Mouse (Mus musculus) cerebellum, adult 2 months (tissue): ENCODE measurements at regions not wholly inside any gene's neighbourhood (a gene's known extent, or its start where the extent isn't known, plus 50 kb on each side); places are given as distances from the start of the nearest gene placed in this dataset.

Experiments used
- DNase-seq, 2 experiments: peaks; one replicate each; pipeline ENCODE4 v3.0.0; 2021
- H3K27ac ChIP-seq: fragments of 200-500 bp; 2 replicates; pipeline ENCODE4 v1.5.1; 2012; ENCODE audit warnings: low read length, control low read depth, inconsistent platforms; ENCODE audit not compliant: insufficient read depth
- H3K27me3 ChIP-seq: fragments of 200-500 bp; 2 replicates; pipeline ENCODE4 v1.6.1; 2012; ENCODE audit warnings: inconsistent platforms, mild to moderate bottlenecking, low read length, moderate library complexity; ENCODE audit not compliant: control insufficient read depth, insufficient read depth
- H3K4me1 ChIP-seq: fragments of 200-500 bp; 2 replicates; pipeline ENCODE4 v1.6.1; 2011; ENCODE audit warnings: low read length; ENCODE audit not compliant: control insufficient read depth, insufficient read depth
- H3K4me3 ChIP-seq: fragments of 200-500 bp; replicated peaks from 2 replicates; pipeline ENCODE3; 2011; ENCODE audit warnings: mild to moderate bottlenecking, low read depth, low read length, control low read depth; ENCODE audit not compliant: insufficient read depth
- CTCF ChIP-seq: fragments of 200-500 bp; IDR thresholded peaks from 2 replicates; pipeline ENCODE4 v1.5.1; 2011; ENCODE audit warnings: low read depth, mild to moderate bottlenecking, control low read depth, low read length, moderate library complexity, borderline replicate concordance; ENCODE audit not compliant: insufficient read depth
- POLR2A ChIP-seq: fragments of 200-500 bp; IDR thresholded peaks from 2 replicates; pipeline ENCODE4 v1.6.1; 2011; ENCODE audit warnings: low read length, control low read depth, borderline replicate concordance; ENCODE audit not compliant: insufficient read depth
- WGBS: fragments of 180-500 bp; shearing (Covaris S2); methylation state at CpG from one replicate; pipeline ENCODE4 v1.1.7; 2018; 5-methylcytosine and 5-hydroxymethylcytosine counted together

GRCm38 (mm10) chr8:87173720-87174119, 288.7 kb upstream of the N4bp1 start:
- H3K4me1 ChIP-seq, result no peaks in the 10 kb centered on the region; the same call in 1 of the 2 replicates
- TF ChIP-seq POLR2A (no peak), CTCF (no peak)
- no peak for DNase-seq
- no peak overlapping the region for H3K27ac ChIP-seq
- H3K27me3 ChIP-seq, result no peaks in the 10 kb centered on the region
- no peak overlapping the region for H3K4me3 ChIP-seq

GRCm38 (mm10) chr8:87166771-87167170, 281.7 kb upstream of the N4bp1 start:
- Histone ChIP-seq H3K4me3 (no peak overlapping the region), H3K27ac (no peak overlapping the region), H3K27me3 (no peaks in the 10 kb centered on the region), H3K4me1 (no peaks in the 10 kb centered on the region)
- WGBS, result 27% methylated on average over 1 of the region's 1 CpGs
- no peak for DNase-seq
- no peak for TF ChIP-seq CTCF
- TF ChIP-seq POLR2A, result no peak

GRCm38 (mm10) chr8:87160416-87160815, 275.4 kb upstream of the N4bp1 start:
- WGBS, result 87% methylated on average over 2 of the region's 2 CpGs
- Histone ChIP-seq H3K27me3 (no peaks in the 10 kb centered on the region), H3K4me1 (no peaks in the 10 kb centered on the region), H3K4me3 (no peak overlapping the region), H3K27ac (no peak overlapping the region)
- no peak for DNase-seq
- TF ChIP-seq POLR2A (no peak), CTCF (no peak)

- TF ChIP-seq CTCF (no peak), POLR2A (no peak)
- WGBS, result 55% methylated on average over 8 of the region's 8 CpGs
Observed at GRCm38 (mm10) chr8:87158322-87158721, 273.3 kb upstream of the N4bp1 start.

GRCm38 (mm10) chr8:87155819-87156425, 270.9 kb upstream of the N4bp1 start:
- Histone ChIP-seq H3K4me3 (no peak overlapping the region), H3K4me1 (no peaks in the 10 kb centered on the region), H3K27ac (no peak overlapping the region), H3K27me3 (no peaks in the 10 kb centered on the region)
- no peak for DNase-seq
- 78% methylated on average over 10 of the region's 10 CpGs for WGBS
- TF ChIP-seq CTCF, result no peak
- TF ChIP-seq POLR2A, result no peak

More at GRCm38 (mm10) chr8:87158322-87158721, 273.3 kb upstream of the N4bp1 start:
- H3K4me1 ChIP-seq, result no peaks in the 10 kb centered on the region
- no peaks in the 10 kb centered on the region for H3K27me3 ChIP-seq
- no peak overlapping the region for H3K4me3 ChIP-seq
- DNase-seq, result no peak
- no peak overlapping the region for H3K27ac ChIP-seq

GRCm38 (mm10) chr8:87152068-87152915, 267.2 kb upstream of the N4bp1 start:
- DNase-seq, result no peak
- H3K27ac ChIP-seq, result no peak overlapping the region
- H3K4me1 ChIP-seq, result no peaks in the 10 kb centered on the region
- no peak overlapping the region for H3K4me3 ChIP-seq
- no peak for TF ChIP-seq POLR2A
- 59% methylated on average over 8 of the region's 8 CpGs for WGBS
- H3K27me3 ChIP-seq, result no peaks in the 10 kb centered on the region

- TF ChIP-seq POLR2A, result no peak
- no peak for TF ChIP-seq CTCF
- no peaks in the 10 kb centered on the region for H3K4me1 ChIP-seq
- no peak for DNase-seq
- H3K27ac ChIP-seq, result no peak overlapping the region
- H3K27me3 ChIP-seq, result no peaks in the 10 kb centered on the region
- 98% methylated on average over 6 of the region's 6 CpGs for WGBS
- no peak overlapping the region for H3K4me3 ChIP-seq
Observed at GRCm38 (mm10) chr8:87148853-87149252, 263.8 kb upstream of the N4bp1 start.

- 84% methylated on average over 5 of the region's 5 CpGs for WGBS
- Histone ChIP-seq H3K27me3 (no peaks in the 10 kb centered on the region), H3K4me1 (no peaks in the 10 kb centered on the region), H3K4me3 (no peak overlapping the region), H3K27ac (no peak overlapping the region)
- DNase-seq, result no peak
- TF ChIP-seq CTCF, result no peak
- TF ChIP-seq POLR2A, result no peak
Observed at GRCm38 (mm10) chr8:87147704-87148103, 262.6 kb upstream of the N4bp1 start.
